Comparison of ENCODE assay signal across 9 mouse cellular contexts in genomic region chr5:108726557-108727248, GRCm38 (mm10). TPM values are rescaled to one million over a fixed set of nuclear protein-coding genes. Genes with fewer than 3 reads are reported as not detected.
DNase-seq lines count a peak whose midpoint lies in the region; ATAC-seq and TF ChIP-seq lines count a peak whose summit lies in the region.
"Had no signal": no experiment of that assay in that cellular context is flagged by ENCODE, and none has a peak within 500 bp of the region (broad histone marks: within the 10 kb centered on the region; RNA-seq: fewer than 3 reads in every experiment).

No protein-coding gene starts in this region.

- H3K4me1 ChIP-seq in ES-Bruce4 (ENCODE audit: control insufficient read depth, insufficient read depth, low read length): no peaks in the 10 kb centered on the region
- H3K4me1 ChIP-seq in heart, embryonic 15.5 days (replicated peaks): no peaks in the 10 kb centered on the region; the same call in 1 of the 2 replicates
- H3K4me1 ChIP-seq in liver, embryonic 12.5 days: 0 out of 2 replicates have a peak, but pooled peaks cover 7% of the 10 kb centered on the region
- H3K4me1 ChIP-seq in neural tube, embryonic 12.5 days: no peaks in the 10 kb centered on the region

- DNase-seq in brain, embryonic 18.5 days (ENCODE audit: low read depth, low spot score): peak; percentile 12
- DNase-seq in kidney, postnatal 10 days: peak; percentile 86
- DNase-seq in thymus, postnatal 14 days: peak; percentile 56

- no peak overlapping the region for H3K4me3 ChIP-seq in ES-Bruce4 (ENCODE audit: low read depth, low read length)
- no peak overlapping the region for H3K4me3 ChIP-seq in heart, embryonic 15.5 days
- H3K4me3 ChIP-seq in liver, embryonic 12.5 days: no peak overlapping the region
- no peak overlapping the region for H3K4me3 ChIP-seq in neural tube, embryonic 12.5 days
- H3K4me3 ChIP-seq: megakaryocyte, embryonic 14.5 days had no signal

- no peaks in the 10 kb centered on the region for H3K9me3 ChIP-seq in ES-Bruce4 (replicated peaks; ENCODE audit: control insufficient read depth, insufficient read depth, low read length, poor library complexity, severe bottlenecking)
- no peaks in the 10 kb centered on the region for H3K9me3 ChIP-seq in heart, embryonic 15.5 days (replicated peaks)
- H3K9me3 ChIP-seq in liver, embryonic 12.5 days (replicated peaks): no peaks in the 10 kb centered on the region
- no peaks in the 10 kb centered on the region for H3K9me3 ChIP-seq in neural tube, embryonic 12.5 days
- H3K9me3 ChIP-seq: megakaryocyte, embryonic 14.5 days had no signal

- no peak overlapping the region for H3K27ac ChIP-seq in ES-Bruce4 (ENCODE audit: insufficient read depth, low read length)
- no peak overlapping the region for H3K27ac ChIP-seq in heart, embryonic 15.5 days
- H3K27ac ChIP-seq in liver, embryonic 12.5 days: no peak overlapping the region
- H3K27ac ChIP-seq in neural tube, embryonic 12.5 days: no peak overlapping the region

- H3K9ac ChIP-seq in ES-Bruce4 (ENCODE audit: low read depth, poor library complexity, severe bottlenecking): no peak overlapping the region
- no peak overlapping the region for H3K9ac ChIP-seq in heart, embryonic 15.5 days
- H3K9ac ChIP-seq in liver, embryonic 12.5 days: no peak overlapping the region
- H3K9ac ChIP-seq in neural tube, embryonic 12.5 days: no peak overlapping the region

- 24% methylated on average over 5 of the region's 5 CpGs for WGBS in heart, embryonic 15.5 days
- 19% methylated on average over 5 of the region's 5 CpGs for WGBS in liver, embryonic 12.5 days (ENCODE audit: insufficient replicate concordance)
- WGBS in neural tube, embryonic 12.5 days: 20% methylated on average over 5 of the region's 5 CpGs

- TF ChIP-seq POLR2A in ES-Bruce4 (IDR thresholded peaks at IDR 0.05; ENCODE audit: insufficient read depth, low read length): no peak

- no peak for TF ChIP-seq EP300 in ES-Bruce4 (IDR thresholded peaks at IDR 0.05; ENCODE audit: insufficient read depth, low read depth, low read length)

- H3K27me3 ChIP-seq in ES-Bruce4 (ENCODE audit: control insufficient read depth, insufficient read depth, low read length, poor library complexity, severe bottlenecking): no peaks in the 10 kb centered on the region; the same call in 1 of the 2 replicates
- H3K27me3 ChIP-seq in heart, embryonic 15.5 days: no peaks in the 10 kb centered on the region
- H3K27me3 ChIP-seq in liver, embryonic 12.5 days (replicated peaks): peaks cover 11% of the 10 kb centered on the region; the same call in 1 of the 2 replicates
- H3K27me3 ChIP-seq in neural tube, embryonic 12.5 days (replicated peaks): no peaks in the 10 kb centered on the region

- no peak overlapping the region for H3K4me2 ChIP-seq in heart, embryonic 15.5 days
- H3K4me2 ChIP-seq in liver, embryonic 12.5 days: no peak overlapping the region
- H3K4me2 ChIP-seq in neural tube, embryonic 12.5 days (replicated peaks): no peak overlapping the region

- ATAC-seq in erythroid progenitor cell, adult 5-6 weeks (replicated peaks; ENCODE audit: low FRiP score, poor library complexity, severe bottlenecking): peak; percentile 83
- peak; percentile 73 for ATAC-seq in heart, embryonic 15.5 days (replicated peaks; ENCODE audit: insufficient number of reproducible peaks, insufficient read depth, low FRiP score, low read depth)
- peak; percentile 75 for ATAC-seq in liver, embryonic 12.5 days
- peak; percentile 87 for ATAC-seq in neural tube, embryonic 12.5 days (ENCODE audit: low FRiP score, low read depth)

- peak; percentile 89 for TF ChIP-seq CTCF in ES-Bruce4 (IDR thresholded peaks at IDR 0.05; ENCODE audit: low read depth, low read length)

- no peaks in the 10 kb centered on the region for H3K36me3 ChIP-seq in ES-Bruce4 (ENCODE audit: control insufficient read depth, insufficient read depth, low read length, poor library complexity, severe bottlenecking)
- no peaks in the 10 kb centered on the region for H3K36me3 ChIP-seq in heart, embryonic 15.5 days
- no peaks in the 10 kb centered on the region for H3K36me3 ChIP-seq in liver, embryonic 12.5 days
- H3K36me3 ChIP-seq in neural tube, embryonic 12.5 days: no peaks in the 10 kb centered on the region

RNA-seq across cellular contexts. Expression of gene Fgfrl1, which starts 34.5 kb away (rescaled TPM):
- polyA plus RNA-seq in ES-Bruce4 (2011; ENCODE audit: insufficient read depth, insufficient read length, low read depth, missing spikeins): 8.9 and 13.2 TPM in 2 replicates
- total RNA-seq in erythroid progenitor cell, adult 5-6 weeks (2015; ENCODE audit: low replicate concordance): 22.2 and 28.8 TPM in 2 replicates
- total RNA-seq in erythroid progenitor cell, adult 5-6 weeks (2017; ENCODE audit: low replicate concordance): 21.5 and 23.2 TPM in 2 replicates
- polyA plus RNA-seq in heart, embryonic 15.5 days (2015; fragmentation: Nextera tagmentation; extraction: Ambion mirVana): 14.6 and 20.1 TPM in 2 replicates
- 18.0 and 18.6 TPM in 2 replicates for polyA plus RNA-seq in liver, embryonic 12.5 days (2016; fragmentation: Nextera tagmentation; extraction: Ambion mirVana)
- polyA plus RNA-seq in neural tube, embryonic 12.5 days (2016; fragmentation: Nextera tagmentation; extraction: Ambion mirVana): 19.1 and 20.7 TPM in 2 replicates

RNA-seq across cellular contexts. Expression of gene Rnf212, which starts 48.1 kb away (rescaled TPM):
- polyA plus RNA-seq in ES-Bruce4 (2011; ENCODE audit: insufficient read depth, insufficient read length, low read depth, missing spikeins): not detected in 2 replicates
- 7.1 and 9.7 TPM in 2 replicates for total RNA-seq in erythroid progenitor cell, adult 5-6 weeks (2015; ENCODE audit: low replicate concordance)
- 13.5 and 16.0 TPM in 2 replicates for total RNA-seq in erythroid progenitor cell, adult 5-6 weeks (2017; ENCODE audit: low replicate concordance)
- polyA plus RNA-seq in heart, embryonic 15.5 days (2015; fragmentation: Nextera tagmentation; extraction: Ambion mirVana): not detected in 2 replicates
- 4.0 and 4.2 TPM in 2 replicates for polyA plus RNA-seq in liver, embryonic 12.5 days (2016; fragmentation: Nextera tagmentation; extraction: Ambion mirVana)
- polyA plus RNA-seq in neural tube, embryonic 12.5 days (2016; fragmentation: Nextera tagmentation; extraction: Ambion mirVana): 0.32 TPM in 1 of 2 replicates, not detected in the other

RNA-seq across cellular contexts. Expression of gene Slc26a1, which starts 51.3 kb away (rescaled TPM):
- polyA plus RNA-seq in ES-Bruce4 (2011; ENCODE audit: insufficient read depth, insufficient read length, low read depth, missing spikeins): not detected in 2 replicates
- 3.6 and 4.6 TPM in 2 replicates for total RNA-seq in erythroid progenitor cell, adult 5-6 weeks (2015; ENCODE audit: low replicate concordance)
- 0.90 and 1.7 TPM in 2 replicates for total RNA-seq in erythroid progenitor cell, adult 5-6 weeks (2017; ENCODE audit: low replicate concordance)
- 0.29 and 0.71 TPM in 2 replicates for polyA plus RNA-seq in heart, embryonic 15.5 days (2015; fragmentation: Nextera tagmentation; extraction: Ambion mirVana)
- polyA plus RNA-seq in liver, embryonic 12.5 days (2016; fragmentation: Nextera tagmentation; extraction: Ambion mirVana): 12.7 and 12.9 TPM in 2 replicates
- polyA plus RNA-seq in neural tube, embryonic 12.5 days (2016; fragmentation: Nextera tagmentation; extraction: Ambion mirVana): 1.2 and 1.6 TPM in 2 replicates

RNA-seq across cellular contexts. Expression of gene Dgkq, which starts 57.2 kb away (rescaled TPM):
- 6.5 and 10.7 TPM in 2 replicates for polyA plus RNA-seq in ES-Bruce4 (2011; ENCODE audit: insufficient read depth, insufficient read length, low read depth, missing spikeins)
- 4.2 TPM in 1 of 2 replicates, not detected in the other for total RNA-seq in erythroid progenitor cell, adult 5-6 weeks (2015; ENCODE audit: low replicate concordance)
- total RNA-seq in erythroid progenitor cell, adult 5-6 weeks (2017; ENCODE audit: low replicate concordance): 4.9 and 5.5 TPM in 2 replicates
- 6.7 and 7.4 TPM in 2 replicates for polyA plus RNA-seq in heart, embryonic 15.5 days (2015; fragmentation: Nextera tagmentation; extraction: Ambion mirVana)
- polyA plus RNA-seq in liver, embryonic 12.5 days (2016; fragmentation: Nextera tagmentation; extraction: Ambion mirVana): 6.2 and 7.1 TPM in 2 replicates
- 19.8 and 23.5 TPM in 2 replicates for polyA plus RNA-seq in neural tube, embryonic 12.5 days (2016; fragmentation: Nextera tagmentation; extraction: Ambion mirVana)

Comparison
In these comparisons a context has a peak if more than half of its experiments do, and no peak if none do; other contexts are left out.
1. DNase-seq: peak in every context shown above with its lines; median percentile 86 in kidney, postnatal 10 days; 56 in thymus, postnatal 14 days; 12 in brain, embryonic 18.5 days.